Mouse (Mus musculus) kidney, adult 18-20 months (tissue): Measurements from ENCODE around the gene Ola1.

Experiments used
- DNase-seq: peaks from one replicate; pipeline ENCODE4 v3.0.0; 2021

Ola1 gene

GRCm38 (mm10) chr2:73143732-73144131, 75.0 kb downstream of the Ola1 start:
- no peak for DNase-seq

- no peak for DNase-seq
These were observed 75.8 kb downstream of the Ola1 start for GRCm38 (mm10) chr2:73142832-73143470.

GRCm38 (mm10) chr2:73132897-73133296, 85.8 kb downstream of the Ola1 start:
- no peak for DNase-seq

- no peak for DNase-seq
These were observed 91.0 kb downstream of the Ola1 start for GRCm38 (mm10) chr2:73127686-73128085.

GRCm38 (mm10) chr2:73118781-73119180, 99.9 kb downstream of the Ola1 start:
- DNase-seq, result no peak

- no peak for DNase-seq
These were observed 111.6 kb downstream of the Ola1 start for GRCm38 (mm10) chr2:73107089-73107488.

GRCm38 (mm10) chr2:73096491-73096890, 122.2 kb downstream of the Ola1 start:
- no peak for DNase-seq

GRCm38 (mm10) chr2:73095300-73095699, 123.4 kb downstream of the Ola1 start:
- no peak for DNase-seq

- DNase-seq, result no peak
These were observed 125.7 kb downstream of the Ola1 start for GRCm38 (mm10) chr2:73093032-73093431.

- no peak for DNase-seq
These were observed 127.4 kb downstream of the Ola1 start for GRCm38 (mm10) chr2:73091302-73091701.

- no peak for DNase-seq
These were observed 131.1 kb downstream of the Ola1 start for GRCm38 (mm10) chr2:73087641-73088040.

GRCm38 (mm10) chr2:73085669-73086304, 132.9 kb downstream of the Ola1 start:
- DNase-seq, result peak; percentile 57

GRCm38 (mm10) chr2:73082476-73082875, 136.2 kb downstream of the Ola1 start:
- no peak for DNase-seq

- DNase-seq, result no peak
These were observed 136.9 kb downstream of the Ola1 start for GRCm38 (mm10) chr2:73081861-73082260.

GRCm38 (mm10) chr2:73080084-73080483, 138.6 kb downstream of the Ola1 start:
- no peak for DNase-seq

- no peak for DNase-seq
These were observed 139.4 kb downstream of the Ola1 start for GRCm38 (mm10) chr2:73079311-73079710.

GRCm38 (mm10) chr2:73073811-73074472, 144.8 kb downstream of the Ola1 start:
- DNase-seq, result no peak

GRCm38 (mm10) chr2:73071201-73071600, 147.5 kb downstream of the Ola1 start:
- no peak for DNase-seq

GRCm38 (mm10) chr2:73070449-73071076, 148.2 kb downstream of the Ola1 start:
- no peak for DNase-seq

- no peak for DNase-seq
These were observed 149.4 kb downstream of the Ola1 start for GRCm38 (mm10) chr2:73069223-73069825.

GRCm38 (mm10) chr2:73066307-73067167, 152.2 kb downstream of the Ola1 start:
- peak; percentile 9 for DNase-seq

- no peak for DNase-seq
These were observed 154.7 kb downstream of the Ola1 start for GRCm38 (mm10) chr2:73063911-73064619.
